Mouse (Mus musculus): ENCODE data around the gene Bivm. TPM values are rescaled to one million over a fixed set of nuclear protein-coding genes. Genes with fewer than 3 reads are reported as not detected.

Bivm gene
- polyA plus RNA-seq (2012; rRNA removed): 9.5 and 11.1 TPM in 2 replicates

DNA sequence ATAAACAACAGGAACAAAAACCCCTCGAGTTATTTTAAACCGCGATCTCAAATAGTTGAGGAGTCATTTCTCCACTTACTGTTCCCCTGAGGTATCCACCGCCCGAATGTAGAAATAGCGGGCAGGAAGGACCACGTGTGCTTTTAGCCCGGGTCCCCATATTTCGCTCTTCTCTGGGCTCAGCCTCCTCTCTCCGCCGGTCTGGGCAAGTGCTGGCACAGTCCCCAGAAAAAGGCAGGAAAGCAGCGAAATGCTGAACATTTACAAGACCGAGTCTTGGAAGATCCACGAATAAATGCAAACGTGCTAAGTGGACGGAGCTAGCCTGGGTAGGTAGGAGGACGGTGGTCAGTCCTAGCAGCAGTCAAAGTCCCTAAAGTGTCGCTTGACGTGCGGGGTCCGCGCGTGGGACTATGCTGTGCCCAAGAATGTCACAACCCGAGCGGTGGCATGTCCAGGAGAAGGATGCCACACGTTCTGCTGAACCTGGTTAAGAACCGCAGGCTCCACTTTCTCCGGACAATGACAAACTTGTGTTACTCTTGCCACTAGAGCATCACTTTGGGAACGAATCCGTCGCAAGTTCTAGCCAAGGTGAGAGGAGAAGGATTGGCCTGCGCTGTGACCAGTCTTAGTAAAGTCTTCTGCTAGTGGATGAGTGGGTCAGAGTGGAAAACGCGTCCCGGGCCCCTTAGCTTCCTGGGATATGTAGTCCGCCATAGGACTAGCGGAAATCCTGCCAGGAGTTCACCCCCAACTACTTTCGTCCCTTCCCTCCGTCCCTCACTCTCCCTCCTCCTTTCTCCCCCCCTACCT lies at the start of gene Bivm, which contains the start of gene Kdelc1:
Bivm (plus strand) TSS at position 719 of the 816 bp plus-strand sequence.
Kdelc1 (minus strand) TSS at position 570 of the 816 bp plus-strand sequence.
- DNase-seq (ENCODE audit: low read depth): peak; percentile 75

- no peak for DNase-seq (ENCODE audit: low read depth)
Observed at GRCm38 (mm10) chr1:44101448-44102225, 17.1 kb upstream of the Bivm start.

- peak; percentile 58 for DNase-seq (ENCODE audit: low read depth)
Observed at GRCm38 (mm10) chr1:44102259-44102717, 16.5 kb upstream of the Bivm start, which contains the start of gene Tex30. TSS of gene Tex30 (minus strand) at chr1:44102441.

GRCm38 (mm10) chr1:44102939-44103338 lies 15.8 kb upstream of the Bivm start:
- DNase-seq (ENCODE audit: low read depth): no peak

- no peak for DNase-seq (ENCODE audit: low read depth)
Observed at GRCm38 (mm10) chr1:44117571-44117970, 1.2 kb upstream of the Bivm start.

DNA sequence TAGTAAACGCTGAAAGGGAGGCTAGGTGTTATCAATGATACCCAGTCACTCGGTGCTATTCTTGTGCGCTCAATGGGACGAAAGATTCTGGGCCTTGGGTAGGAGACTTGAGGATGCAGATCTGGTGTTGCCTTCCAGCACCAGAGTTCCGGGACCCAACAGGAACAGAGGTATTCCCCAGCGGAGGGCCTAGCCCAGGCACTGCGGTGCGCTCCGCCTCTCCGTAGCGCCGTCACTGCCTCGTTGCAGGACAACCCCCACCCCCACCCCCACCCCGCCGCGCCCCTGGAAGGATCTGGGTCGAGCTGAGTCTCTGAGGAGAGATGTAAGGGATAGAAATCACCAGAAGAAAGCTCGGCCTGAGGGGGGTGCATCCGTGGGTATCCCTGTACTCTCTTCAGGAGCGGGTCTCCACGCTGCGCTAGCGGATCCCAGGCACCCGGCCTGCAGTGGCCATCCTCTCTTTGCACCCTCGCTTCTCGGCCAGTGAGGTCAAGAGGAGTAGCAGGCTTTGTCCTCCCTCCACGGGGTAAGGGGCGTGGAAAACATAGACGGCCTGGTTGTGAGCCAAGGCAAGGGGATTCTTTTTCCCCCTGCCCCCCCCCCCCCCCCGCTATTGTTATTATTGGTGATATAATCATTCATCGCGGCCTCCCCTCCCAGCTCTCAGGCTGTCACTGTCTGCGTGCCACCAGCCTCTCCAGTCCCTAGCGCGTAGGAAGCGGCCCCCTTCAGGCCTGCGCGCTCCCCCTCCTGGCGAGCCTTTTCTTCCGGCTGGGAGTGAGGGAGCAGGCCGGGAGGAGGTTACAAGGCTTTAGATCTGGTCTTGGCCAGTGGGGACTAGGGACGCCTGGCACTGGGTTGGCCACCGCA lies 680 bp downstream of the Bivm start:
- no peak for DNase-seq (ENCODE audit: low read depth)

GRCm38 (mm10) chr1:44120074-44120406 lies 1.3 kb downstream of the Bivm start:
- DNase-seq (ENCODE audit: low read depth): no peak

DNA sequence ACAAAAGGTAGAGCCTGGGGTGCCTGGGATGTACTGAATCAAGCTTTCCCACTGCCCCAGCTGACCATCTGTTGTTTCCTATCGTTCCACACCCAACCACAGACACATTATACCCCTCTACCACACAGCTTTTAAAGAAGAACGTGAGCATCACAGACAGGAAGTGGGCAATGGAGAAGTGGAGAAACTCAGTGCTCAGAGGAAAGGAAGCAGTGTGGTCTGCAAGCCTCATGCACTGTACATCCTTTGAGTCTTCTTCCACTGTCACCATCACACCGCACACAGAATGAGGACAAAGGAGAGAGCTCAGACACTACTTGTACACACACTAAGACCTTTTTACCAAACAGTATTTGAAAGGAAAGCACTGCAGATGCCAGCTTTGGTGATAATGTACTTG lies 3.5 kb downstream of the Bivm start:
- DNase-seq (ENCODE audit: low read depth): no peak

DNA sequence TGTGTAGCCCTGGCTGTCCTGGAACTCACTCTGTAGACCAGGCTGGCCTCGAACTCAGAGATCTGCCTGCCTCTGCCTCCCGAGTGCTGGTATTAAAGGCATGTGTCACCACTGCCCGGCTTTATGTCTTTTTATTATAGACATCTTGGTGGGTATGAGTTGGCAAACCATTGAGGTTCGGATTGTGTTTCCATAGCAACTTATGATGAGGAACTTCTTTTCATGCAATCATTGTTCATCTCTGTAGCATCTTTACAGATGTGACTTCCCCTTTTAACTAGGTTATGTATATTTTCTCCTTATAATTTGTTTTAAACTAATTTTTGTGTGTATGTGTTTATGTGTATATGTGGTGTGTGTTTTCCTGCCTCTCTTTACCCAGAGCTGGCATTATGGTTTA lies 6.8 kb downstream of the Bivm start:
- no peak for DNase-seq (ENCODE audit: low read depth)

GRCm38 (mm10) chr1:44129929-44130581 lies 11.3 kb downstream of the Bivm start:
- no peak for DNase-seq (ENCODE audit: low read depth)

GRCm38 (mm10) chr1:44140232-44140631 lies 21.5 kb downstream of the Bivm start:
- DNase-seq (ENCODE audit: low read depth): no peak

DNA sequence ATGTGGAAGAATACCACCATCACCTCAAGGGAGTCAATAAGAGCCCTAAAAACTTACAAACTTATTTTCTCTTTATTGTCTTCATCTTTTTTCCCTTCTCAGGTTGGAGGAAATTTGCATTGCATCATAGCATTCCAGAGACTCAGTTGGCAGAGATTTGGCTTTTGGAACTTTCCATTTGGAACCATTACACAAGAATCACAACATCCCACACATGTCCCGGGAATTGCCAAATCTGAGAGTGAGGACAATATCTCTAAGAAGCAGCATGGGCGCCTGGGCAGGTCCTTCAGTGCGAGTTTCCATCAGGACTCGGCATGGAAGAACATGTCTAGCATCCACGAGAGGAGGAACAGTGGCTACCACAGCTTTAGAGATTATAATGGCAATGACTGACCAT lies 24.0 kb downstream of the Bivm start:
- no peak for DNase-seq (ENCODE audit: low read depth)

GRCm38 (mm10) chr1:44147563-44148381 lies 29.0 kb downstream of the Bivm start, which contains the start of gene Ercc5:
TSS of gene Ercc5 (plus strand) at chr1:44147744.
- no peak for DNase-seq (ENCODE audit: low read depth)

DNA sequence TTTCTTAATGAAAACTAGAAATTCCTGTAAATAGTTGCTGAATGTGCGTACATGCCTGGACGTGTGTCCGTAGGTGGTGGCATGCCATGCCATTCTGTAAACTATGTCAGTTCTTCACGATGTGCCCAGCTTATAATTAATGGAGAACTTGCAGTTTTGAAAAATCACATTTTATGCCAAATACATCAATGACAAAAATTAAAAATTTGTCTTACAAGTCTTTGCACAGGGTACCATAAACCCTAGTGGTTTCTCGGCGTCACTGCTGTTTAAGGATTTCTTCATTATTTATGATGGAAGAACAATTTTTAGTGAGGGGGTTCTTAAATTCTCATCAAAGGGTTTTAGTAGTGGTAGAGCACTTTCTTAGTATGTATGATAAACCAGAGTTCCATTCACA lies 29.9 kb downstream of the Bivm start:
- no peak for DNase-seq (ENCODE audit: low read depth)

GRCm38 (mm10) chr1:44155287-44155686 lies 36.5 kb downstream of the Bivm start:
- no peak for DNase-seq (ENCODE audit: low read depth)

DNA sequence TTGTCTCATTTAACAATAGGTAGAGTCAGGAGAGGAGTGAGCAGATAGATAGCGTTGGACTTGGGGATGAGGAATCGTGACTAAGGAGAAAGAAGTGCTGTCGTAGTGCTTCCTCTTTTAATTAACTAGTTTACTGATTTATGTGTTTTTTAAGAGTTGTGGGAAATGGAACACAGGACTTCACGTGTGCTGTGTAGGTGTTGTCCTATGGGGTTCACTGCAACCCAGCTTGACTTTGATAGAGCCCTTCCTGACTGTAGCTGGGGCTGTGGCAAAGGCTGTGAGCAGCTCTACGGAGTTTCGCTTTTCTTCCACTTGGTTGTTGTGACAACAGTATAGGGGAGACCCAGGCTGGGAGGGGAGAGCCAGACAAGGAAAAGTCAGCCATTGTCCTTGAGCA lies 39.6 kb downstream of the Bivm start:
- DNase-seq (ENCODE audit: low read depth): no peak

- DNase-seq (ENCODE audit: low read depth): no peak
Observed at GRCm38 (mm10) chr1:44161818-44162217, 43.1 kb downstream of the Bivm start.

GRCm38 (mm10) chr1:44162389-44162788 lies 43.6 kb downstream of the Bivm start:
- DNase-seq (ENCODE audit: low read depth): no peak

DNA sequence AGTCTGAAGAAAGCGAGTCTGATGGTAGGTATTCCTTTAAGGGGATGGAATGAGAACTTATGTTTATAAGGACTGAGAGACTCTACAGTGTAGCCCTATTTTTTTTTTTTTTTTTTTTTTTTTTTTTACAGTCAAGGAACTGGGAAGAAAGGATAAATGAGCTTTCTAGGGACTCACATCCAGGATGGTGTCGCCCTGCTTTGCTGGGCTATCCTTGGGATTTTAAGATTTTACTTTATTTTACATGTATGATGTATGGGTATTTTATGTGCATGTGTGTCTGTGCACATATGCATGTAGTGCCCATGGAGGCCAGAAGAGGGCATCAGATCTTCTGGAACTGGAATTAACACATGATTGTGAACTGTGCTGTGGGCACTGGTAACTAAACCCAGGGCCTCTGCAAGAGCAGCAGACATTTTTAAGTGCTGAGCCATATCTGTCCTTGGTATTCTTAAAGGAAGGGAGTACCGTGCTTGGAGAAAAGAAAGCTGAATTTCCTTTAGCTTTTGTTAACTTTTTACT lies 49.2 kb downstream of the Bivm start:
- no peak for DNase-seq (ENCODE audit: low read depth)

DNA sequence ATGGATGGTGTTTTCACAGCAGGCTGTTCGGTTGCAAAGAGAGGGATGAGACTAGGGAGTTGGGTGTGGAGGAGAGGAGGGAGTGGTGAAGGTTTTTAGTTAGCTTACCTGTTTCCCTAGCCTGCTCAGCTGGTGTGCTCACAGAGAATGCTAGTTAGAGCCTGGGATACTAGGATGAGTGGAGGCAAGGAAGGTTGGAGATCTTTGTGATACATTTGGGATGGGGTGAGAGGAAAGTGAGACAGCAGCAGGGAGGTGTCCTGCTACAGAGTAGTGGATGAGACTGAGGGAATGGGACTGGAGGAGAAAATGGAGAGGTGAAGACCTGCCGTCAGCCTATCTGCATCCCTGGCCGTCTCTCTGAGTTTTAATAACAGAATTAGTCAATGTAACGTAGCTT lies 53.9 kb downstream of the Bivm start:
- no peak for DNase-seq (ENCODE audit: low read depth)
